Mouse (Mus musculus) right cerebral cortex, adult 18-20 months (tissue): ENCODE results near the gene Mpzl1.

Experiments used
- DNase-seq: peaks from one replicate; pipeline ENCODE4 v3.0.0; 2022; ENCODE audit warnings: mixed read lengths

Gene Mpzl1

DNA sequence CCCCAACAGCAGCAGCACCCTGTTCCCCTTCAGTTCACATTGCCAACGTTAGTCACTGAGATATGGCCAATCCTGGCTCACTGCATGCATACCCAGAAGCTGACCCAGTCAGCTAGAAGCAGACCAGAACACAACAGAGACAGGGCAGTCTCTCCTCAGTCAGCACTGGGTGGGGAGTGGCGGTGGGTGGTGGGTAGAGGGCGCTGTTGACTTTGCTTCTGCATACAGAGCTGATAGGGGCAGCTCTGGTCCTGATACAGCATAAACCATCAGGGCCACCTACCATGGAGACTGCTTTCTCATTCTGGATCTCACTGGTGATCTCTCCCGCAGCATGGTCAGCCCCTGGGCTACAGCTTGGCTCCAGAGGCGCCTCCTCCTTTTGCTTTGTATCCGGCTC lies 20.7 kb upstream of the Mpzl1 start:
- no peak for DNase-seq

DNA sequence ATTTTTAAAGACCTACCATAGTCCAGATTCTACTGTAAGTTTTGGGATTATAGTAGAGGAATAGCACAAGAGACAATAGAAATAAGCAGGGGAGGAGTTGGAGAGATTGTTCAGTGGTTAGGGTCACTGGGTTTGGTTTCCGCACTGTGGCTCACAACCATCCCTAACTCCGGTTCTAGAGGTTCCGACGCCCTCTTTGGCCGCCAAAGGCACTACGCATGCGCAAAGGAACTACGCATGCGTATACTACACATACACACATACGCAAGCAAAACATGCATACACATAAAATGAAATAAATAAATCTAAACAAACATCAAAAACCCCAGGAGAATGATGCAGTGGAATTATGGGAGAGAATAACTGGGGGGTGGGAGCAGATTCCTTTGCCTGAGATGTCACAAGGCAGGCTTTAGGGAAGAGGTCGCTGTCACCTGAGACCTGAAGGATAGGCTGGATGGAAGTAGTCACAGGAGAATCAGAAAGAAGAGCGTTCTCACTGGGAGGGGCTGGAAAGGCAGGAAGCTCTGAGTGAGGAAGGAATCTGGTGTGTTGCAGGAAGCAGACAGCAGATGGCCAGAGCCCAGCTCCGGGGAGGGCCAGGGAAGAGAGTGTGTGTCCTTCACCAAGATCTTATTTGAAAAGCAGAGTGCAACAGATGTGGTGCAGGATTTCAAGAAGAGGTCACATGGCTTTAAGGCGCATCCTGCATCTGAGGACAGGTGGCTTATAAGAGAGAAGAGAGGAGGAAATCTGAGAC lies 19.0 kb upstream of the Mpzl1 start:
- no peak for DNase-seq

GRCm38 (mm10) chr1:165652507-165652906 lies 18.2 kb upstream of the Mpzl1 start:
- DNase-seq, result no peak

DNA sequence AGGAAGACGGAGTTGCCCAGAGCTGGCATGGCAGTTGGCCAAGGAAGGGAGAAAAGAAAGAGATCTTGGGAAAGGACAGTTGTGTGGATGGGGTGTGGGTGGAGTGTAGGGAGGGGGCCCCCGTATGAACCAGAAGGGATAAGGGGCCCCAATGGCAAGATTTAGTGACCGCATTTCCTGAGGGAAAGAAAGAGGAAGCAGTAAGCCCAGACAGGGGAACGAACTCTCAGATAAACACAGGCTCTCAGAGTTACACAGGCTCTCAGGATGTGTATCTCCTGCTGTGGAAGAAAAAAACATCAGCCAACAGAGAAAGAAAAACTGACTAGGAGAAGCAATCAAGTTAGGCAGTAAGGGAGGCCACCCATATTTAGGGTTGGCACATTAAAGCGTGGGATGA lies 16.8 kb upstream of the Mpzl1 start:
- DNase-seq, result no peak

GRCm38 (mm10) chr1:165645102-165645501 lies 10.8 kb upstream of the Mpzl1 start:
- DNase-seq, result no peak

DNA sequence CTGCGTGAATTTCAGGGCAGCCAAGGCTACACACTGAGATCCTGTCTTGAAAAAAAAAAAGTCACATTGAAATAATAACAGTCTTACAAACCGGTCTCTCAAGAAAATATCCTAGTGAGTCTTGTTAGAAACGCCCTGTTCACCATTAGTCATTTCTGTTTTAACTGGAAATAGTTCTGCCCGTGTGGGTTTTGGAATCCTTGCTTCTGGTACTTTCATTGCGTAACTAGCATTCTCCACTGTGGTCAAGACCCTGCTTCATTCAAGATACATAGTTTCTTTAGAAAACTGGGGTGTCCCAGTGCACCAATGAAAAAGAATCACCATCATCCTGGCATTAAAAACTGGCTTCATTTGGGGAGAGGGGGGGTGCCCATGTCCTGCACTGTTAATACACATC lies 9.4 kb upstream of the Mpzl1 start:
- no peak for DNase-seq

GRCm38 (mm10) chr1:165642780-165643311 lies 8.5 kb upstream of the Mpzl1 start:
- DNase-seq, result peak; percentile 31

DNA sequence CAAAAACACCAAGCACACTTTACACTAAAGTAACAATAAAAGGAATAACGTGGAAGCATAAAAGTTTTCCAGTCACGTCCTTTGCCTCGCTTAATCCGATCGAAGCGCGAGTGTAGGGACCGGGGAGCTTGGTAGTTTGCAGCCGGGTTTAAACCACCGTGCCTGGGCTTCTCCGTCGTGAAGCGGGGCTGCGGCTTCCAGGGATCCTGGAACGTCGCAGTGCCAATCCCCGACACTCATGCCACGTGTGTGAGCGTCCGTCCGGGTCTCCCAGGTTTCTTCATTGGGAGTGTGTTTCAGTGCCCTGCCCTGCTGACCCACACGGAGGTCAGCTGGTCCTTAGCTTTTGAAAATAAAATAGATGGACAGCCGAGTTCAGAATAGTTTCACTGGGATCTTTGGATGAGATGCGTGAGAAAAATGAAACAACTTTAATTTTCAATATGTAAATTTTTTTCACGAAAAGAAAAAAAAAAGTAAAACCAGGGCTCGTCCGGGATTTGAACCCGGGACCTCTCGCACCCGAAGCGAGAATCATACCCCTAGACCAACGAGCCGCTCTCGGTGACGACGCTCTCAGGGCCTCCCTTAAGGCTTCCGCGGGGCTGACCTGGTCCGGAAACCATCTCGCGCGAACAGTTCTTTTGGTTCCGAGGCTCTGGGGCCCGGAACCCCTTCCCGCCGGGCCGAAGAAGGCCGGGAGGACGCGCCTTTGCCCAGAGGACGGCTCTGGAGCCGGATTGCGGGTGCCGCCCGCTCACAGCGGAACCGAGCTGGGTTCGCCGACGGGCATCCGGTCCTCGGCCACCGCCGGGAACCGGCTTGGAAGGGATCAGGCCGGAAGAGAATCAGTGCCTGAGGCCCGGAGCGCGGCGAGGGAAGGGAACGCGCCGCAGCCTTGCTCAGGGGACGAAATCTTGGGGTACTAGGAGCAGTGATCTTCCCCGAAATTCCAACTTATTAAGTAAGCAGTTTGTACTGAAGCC lies 7.7 kb upstream of the Mpzl1 start:
- peak; percentile 89 for DNase-seq

DNA sequence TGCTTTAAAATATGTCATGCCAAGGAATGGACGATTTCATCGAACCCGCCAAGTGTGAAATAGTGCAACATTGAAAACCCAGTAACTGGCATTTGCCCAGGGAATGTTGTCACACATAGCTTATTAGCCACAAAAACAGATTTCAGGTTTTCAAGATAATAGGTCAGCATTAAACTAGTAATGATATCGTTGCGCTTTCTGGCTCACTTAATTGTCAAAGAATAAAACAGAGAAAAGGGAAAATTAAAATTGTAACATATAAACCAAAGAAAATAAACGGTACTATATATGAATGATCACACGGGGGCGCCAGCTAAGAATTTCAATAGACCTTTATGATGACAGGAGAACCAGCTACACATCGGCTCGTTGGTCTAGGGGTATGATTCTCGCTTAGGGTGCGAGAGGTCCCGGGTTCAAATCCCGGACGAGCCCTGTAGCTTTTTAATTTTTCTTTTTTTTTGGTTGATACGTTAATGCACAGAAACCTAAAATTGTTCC lies 7.0 kb upstream of the Mpzl1 start:
- peak; percentile 72 for DNase-seq

- DNase-seq, result no peak
Observed at GRCm38 (mm10) chr1:165636289-165636688, 2.0 kb upstream of the Mpzl1 start.

DNA sequence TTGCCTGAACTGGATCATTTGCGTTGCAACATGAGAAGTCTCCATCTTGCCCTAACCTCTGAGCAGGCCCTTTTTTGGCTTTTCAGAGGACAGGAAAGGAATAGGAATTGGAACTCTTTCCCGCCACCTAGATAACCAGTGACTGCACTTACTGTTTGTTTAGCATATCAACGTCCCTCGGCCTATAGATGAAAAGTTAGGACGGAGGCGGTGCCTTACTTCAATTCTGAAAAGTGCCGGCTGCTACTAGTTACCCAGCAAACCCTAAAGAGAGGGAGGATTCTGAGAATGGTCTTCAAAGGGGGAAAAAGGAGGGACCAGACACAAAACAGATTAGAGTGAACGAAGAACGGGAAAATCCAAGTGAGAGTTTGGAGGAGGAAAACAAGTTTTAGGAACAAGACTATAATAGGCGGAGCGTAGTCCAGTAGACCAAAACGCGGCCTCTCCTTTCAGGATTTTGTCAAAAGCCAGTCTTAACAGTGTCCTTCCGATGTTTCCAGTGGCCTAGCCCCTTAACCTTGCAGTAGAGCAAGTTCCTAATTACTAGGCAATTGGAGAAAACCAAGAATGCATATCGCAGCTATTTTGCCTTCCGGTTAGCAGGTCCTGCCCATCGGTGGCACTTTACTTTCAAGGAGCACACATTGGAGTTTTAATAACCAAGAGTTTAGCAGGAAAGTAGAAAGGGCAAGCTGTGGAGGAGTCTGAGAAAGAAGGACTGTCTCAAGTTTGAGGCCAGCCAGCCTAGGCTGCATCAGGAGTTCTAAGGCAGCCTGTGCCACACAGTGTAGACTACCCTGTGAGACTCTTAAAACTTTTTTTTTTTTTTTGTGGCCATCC lies 938 bp upstream of the Mpzl1 start:
- no peak for DNase-seq

DNA sequence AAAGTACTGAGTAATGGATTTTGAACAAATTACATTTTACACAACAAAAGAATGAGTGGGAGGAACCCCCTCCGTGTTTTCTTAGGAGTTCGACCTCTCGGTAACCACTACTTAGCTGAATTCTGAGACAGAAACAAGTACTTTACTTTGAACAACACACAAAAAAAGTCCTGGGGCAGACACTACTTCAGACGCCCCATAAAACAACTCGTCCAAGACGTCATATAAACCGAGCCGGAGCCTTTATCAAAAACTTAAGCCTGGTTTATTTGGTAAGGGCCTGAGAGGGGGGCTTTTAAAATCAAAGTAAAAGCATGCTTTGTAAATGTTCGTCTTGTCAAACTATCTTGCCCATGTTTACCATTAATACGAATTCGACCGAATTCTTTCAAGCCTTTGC lies 993 bp downstream of the Mpzl1 start:
- DNase-seq, result no peak

- no peak for DNase-seq
Observed at GRCm38 (mm10) chr1:165631136-165631535, 3.2 kb downstream of the Mpzl1 start.

GRCm38 (mm10) chr1:165629975-165630374 lies 4.4 kb downstream of the Mpzl1 start:
- DNase-seq, result no peak

DNA sequence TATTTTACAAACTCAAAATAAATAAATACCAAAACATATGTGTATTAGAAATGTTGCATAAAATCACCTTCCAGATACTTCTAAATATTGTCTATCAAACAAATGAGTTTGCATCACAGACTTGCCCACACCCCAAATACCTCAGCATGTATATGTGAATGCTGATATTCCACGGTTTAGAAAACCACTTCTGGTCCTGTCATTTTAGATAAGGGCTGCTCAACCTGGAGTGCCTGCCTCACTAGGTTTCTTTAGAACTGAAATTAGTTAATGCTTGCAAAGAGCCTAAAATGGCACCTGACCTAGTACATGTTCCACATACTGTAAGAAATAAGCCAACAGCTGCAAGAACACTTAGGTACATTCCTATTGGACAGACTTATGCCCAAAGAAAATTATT lies 5.7 kb downstream of the Mpzl1 start:
- DNase-seq, result no peak

DNA sequence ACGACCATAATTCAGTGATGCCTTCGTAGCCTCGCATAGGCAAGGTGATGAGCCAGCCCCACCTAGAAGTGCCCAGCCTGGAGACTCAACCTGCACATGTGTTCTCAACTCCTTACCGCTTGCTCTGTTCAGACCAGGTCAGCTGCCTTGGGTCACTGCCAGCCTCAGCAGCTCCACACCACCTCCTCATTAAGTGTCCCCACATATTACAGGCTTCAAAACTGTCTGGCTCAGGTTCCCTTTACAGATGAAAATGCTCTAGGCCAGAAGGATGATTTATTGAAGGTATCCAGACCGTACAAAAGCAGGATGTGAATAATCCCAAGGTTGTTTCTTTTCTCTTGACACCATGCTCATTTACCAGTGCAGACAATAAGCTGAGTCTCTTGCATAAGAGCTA lies 8.4 kb downstream of the Mpzl1 start:
- no peak for DNase-seq

DNA sequence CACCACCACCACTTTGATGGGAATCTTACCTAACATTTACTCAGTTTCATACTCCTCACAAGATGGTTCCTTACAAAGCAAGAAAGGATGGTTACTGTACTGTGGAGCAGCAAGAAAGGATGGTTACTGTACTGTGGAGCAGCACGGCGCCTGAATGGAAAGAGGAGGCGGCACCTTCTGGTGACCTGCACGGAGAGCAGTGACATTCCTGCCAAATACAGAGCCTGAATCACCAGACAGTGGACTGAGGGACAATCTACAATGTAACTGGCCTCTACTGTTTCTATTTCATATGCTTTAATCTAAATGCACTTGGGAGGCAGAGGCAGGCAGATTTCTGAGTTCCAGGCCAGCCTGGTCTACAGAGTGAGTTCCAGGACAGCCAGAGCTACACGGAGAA lies 9.3 kb downstream of the Mpzl1 start:
- DNase-seq, result no peak

GRCm38 (mm10) chr1:165618201-165618624 lies 16.1 kb downstream of the Mpzl1 start:
- peak; percentile 62 for DNase-seq

DNA sequence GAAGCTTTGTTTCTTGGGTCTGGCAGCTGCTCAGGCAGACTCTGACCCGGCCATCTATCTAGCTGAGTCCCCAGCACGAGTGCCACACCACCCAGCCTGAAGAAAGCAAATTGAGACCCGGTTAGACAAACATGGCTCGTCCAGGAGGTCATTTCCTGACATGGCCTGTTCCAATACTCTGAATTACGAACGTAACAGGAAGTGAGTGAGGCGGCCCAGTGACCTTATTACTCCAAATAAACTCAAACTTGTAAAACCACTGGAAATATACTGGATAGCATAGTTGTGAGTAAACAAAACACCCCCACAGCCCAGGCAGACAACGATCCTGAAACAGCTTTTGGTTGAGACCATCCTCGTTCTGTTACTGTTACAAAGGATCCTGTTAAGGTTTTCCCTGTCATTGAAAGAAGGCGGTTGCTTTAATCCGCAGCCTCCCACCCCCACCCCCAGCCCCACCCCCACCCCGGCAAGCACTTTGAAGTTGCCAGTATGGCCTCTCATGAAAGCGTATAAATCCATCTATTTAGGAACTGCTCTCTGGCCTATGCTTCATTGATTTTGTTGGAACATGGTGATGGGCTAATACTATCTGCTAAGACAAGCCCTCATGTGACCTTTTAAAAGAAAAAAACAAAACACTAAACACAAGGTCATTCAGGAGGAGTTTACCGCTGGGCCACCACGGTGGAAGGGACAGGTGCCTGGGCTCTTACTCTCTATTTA lies 17.0 kb downstream of the Mpzl1 start:
- DNase-seq, result no peak

- no peak for DNase-seq
Observed at GRCm38 (mm10) chr1:165616652-165617051, 17.7 kb downstream of the Mpzl1 start.

DNA sequence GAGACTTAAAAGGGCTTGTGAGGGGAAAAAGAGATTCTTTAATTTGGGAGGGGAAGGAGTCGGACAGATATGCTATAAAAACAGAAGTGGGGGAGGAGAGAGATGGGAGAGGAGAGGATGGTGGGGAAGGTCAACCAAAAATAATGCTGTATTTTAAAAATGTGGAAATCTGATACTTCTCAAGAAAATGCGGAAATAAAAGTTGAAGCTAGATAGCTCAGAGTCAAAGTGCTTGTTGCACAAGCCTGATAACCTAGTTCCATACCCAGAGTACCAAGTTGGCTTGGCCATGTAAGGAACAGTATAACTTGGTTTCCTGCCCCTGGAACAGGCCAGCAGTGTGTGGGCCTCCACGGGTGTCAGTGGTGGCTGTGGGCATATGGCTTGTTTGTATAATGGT lies 19.5 kb downstream of the Mpzl1 start:
- no peak for DNase-seq

DNA sequence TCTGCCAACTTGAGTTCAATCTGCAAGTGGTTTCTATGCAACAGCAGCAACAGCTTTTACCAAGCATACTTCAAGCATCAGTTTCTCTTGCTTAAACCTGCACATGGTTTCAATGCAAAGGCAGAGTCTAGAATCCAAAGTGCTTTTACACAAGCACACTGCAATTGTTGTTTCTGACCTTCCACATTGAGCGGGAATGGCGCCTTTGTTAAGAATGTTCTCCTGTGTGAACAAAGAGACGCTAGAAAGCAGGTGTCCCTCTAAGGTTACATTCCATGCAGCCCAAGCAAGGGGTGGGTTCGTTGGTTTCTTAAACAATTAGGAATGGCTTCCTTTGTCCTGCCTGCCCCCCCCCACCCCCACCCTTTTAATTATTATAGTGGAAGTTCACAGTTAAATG lies 20.4 kb downstream of the Mpzl1 start:
- DNase-seq, result no peak
